In genomic region chr1:159660620-159661501, GRCm38 (mm10) we compare ENCODE assay signal across 13 mouse cellular contexts.
DNase-seq lines count a peak whose midpoint lies in the region; ATAC-seq lines count a peak whose summit lies in the region.
"Had no signal": no experiment of that assay in that cellular context is flagged by ENCODE, and none has a peak within 500 bp of the region (broad histone marks: within the 10 kb centered on the region; RNA-seq: fewer than 3 reads in every experiment).

No protein-coding gene starts in this region.

- H3K4me2 ChIP-seq in hindbrain, embryonic 15.5 days = no peak overlapping the region
- no peak overlapping the region for H3K4me2 ChIP-seq in midbrain, embryonic 11.5 days
- H3K4me2 ChIP-seq in heart, embryonic 11.5 days = no peak overlapping the region
- H3K4me2 ChIP-seq: liver, embryonic 13.5 days had no signal

- H3K9ac ChIP-seq in hindbrain, embryonic 15.5 days = no peak overlapping the region
- H3K9ac ChIP-seq in midbrain, embryonic 11.5 days (ENCODE audit: low read length) = no peak overlapping the region
- H3K9ac ChIP-seq in heart, embryonic 11.5 days (ENCODE audit: low read depth, low read length) = no peak overlapping the region
- H3K9ac ChIP-seq: liver, embryonic 13.5 days had no signal

- H3K27me3 ChIP-seq in hindbrain, embryonic 15.5 days = no peaks in the 10 kb centered on the region
- no peaks in the 10 kb centered on the region for H3K27me3 ChIP-seq in midbrain, embryonic 11.5 days (ENCODE audit: control insufficient read depth, insufficient read depth, low read length)
- no peaks in the 10 kb centered on the region for H3K27me3 ChIP-seq in heart, embryonic 11.5 days (ENCODE audit: control insufficient read depth, insufficient read depth, low read length)
- H3K27me3 ChIP-seq: liver, embryonic 13.5 days had no signal

- peaks cover 24% of the 10 kb centered on the region for H3K4me1 ChIP-seq in hindbrain, embryonic 15.5 days (replicated peaks)
- peaks cover 6% of the 10 kb centered on the region for H3K4me1 ChIP-seq in midbrain, embryonic 11.5 days (ENCODE audit: control insufficient read depth, insufficient read depth, low read length)
- H3K4me1 ChIP-seq in heart, embryonic 11.5 days (ENCODE audit: control insufficient read depth, insufficient read depth, low read length) = 0 out of 2 replicates have a peak, but pooled peaks cover 6% of the 10 kb centered on the region
- H3K4me1 ChIP-seq: liver, embryonic 13.5 days had no signal

- WGBS in hindbrain, embryonic 15.5 days = 39% methylated on average over 6 of the region's 6 CpGs
- WGBS in midbrain, embryonic 11.5 days = 46% methylated on average over 6 of the region's 6 CpGs
- WGBS in heart, embryonic 11.5 days (ENCODE audit: insufficient replicate concordance) = 58% methylated on average over 6 of the region's 6 CpGs

- no peaks in the 10 kb centered on the region for H3K9me3 ChIP-seq in hindbrain, embryonic 15.5 days
- H3K9me3 ChIP-seq in midbrain, embryonic 11.5 days (ENCODE audit: control insufficient read depth, low read length) = no peaks in the 10 kb centered on the region
- H3K9me3 ChIP-seq in heart, embryonic 11.5 days (replicated peaks; ENCODE audit: control insufficient read depth, low read length) = no peaks in the 10 kb centered on the region
- H3K9me3 ChIP-seq: liver, embryonic 13.5 days had no signal

- no peak for ATAC-seq in cerebellum, adult (ENCODE audit: insufficient number of reproducible peaks, low FRiP score, low TSS enrichment)
- peak; percentile 83 for ATAC-seq in hindbrain, embryonic 15.5 days (ENCODE audit: low FRiP score, low read depth)
- peak; percentile 43 for ATAC-seq in midbrain, embryonic 11.5 days (ENCODE audit: low FRiP score)
- ATAC-seq in monocyte, adult 5-6 weeks (replicated peaks; ENCODE audit: insufficient number of reproducible peaks, low FRiP score, low TSS enrichment, poor library complexity, severe bottlenecking) = no peak
- no peak for ATAC-seq in heart, embryonic 11.5 days (replicated peaks; ENCODE audit: insufficient number of reproducible peaks, low FRiP score, low TSS enrichment)
- ATAC-seq: Patski had no signal

- no peak overlapping the region for H3K27ac ChIP-seq in hindbrain, embryonic 15.5 days (replicated peaks)
- no peak overlapping the region for H3K27ac ChIP-seq in midbrain, embryonic 11.5 days (ENCODE audit: low read depth, low read length)
- no peak overlapping the region for H3K27ac ChIP-seq in heart, embryonic 11.5 days (ENCODE audit: low read depth, low read length)
- H3K27ac ChIP-seq: liver, embryonic 13.5 days had no signal

- no peak overlapping the region for H3K4me3 ChIP-seq in hindbrain, embryonic 15.5 days
- H3K4me3 ChIP-seq in midbrain, embryonic 11.5 days (ENCODE audit: low read depth, low read length) = no peak overlapping the region
- H3K4me3 ChIP-seq in heart, embryonic 11.5 days (ENCODE audit: low read depth, low read length) = no peak overlapping the region
- H3K4me3 ChIP-seq: liver, embryonic 13.5 days had no signal

- no peaks in the 10 kb centered on the region for H3K36me3 ChIP-seq in hindbrain, embryonic 15.5 days
- no peaks in the 10 kb centered on the region for H3K36me3 ChIP-seq in midbrain, embryonic 11.5 days (ENCODE audit: control insufficient read depth, insufficient read depth, low read length)
- H3K36me3 ChIP-seq in heart, embryonic 11.5 days (ENCODE audit: control insufficient read depth, insufficient read depth, low read length) = no peaks in the 10 kb centered on the region
- H3K36me3 ChIP-seq: liver, embryonic 13.5 days had no signal

- peak; percentile 30 for DNase-seq in cerebellum, adult 11-12 months
- DNase-seq in 3T3-L1 (ENCODE audit: low read depth, low spot score) = peak; percentile 66
- no peak for DNase-seq in midbrain, embryonic 11.5 days (ENCODE audit: low spot score, missing footprints)
- no peak for DNase-seq in spleen, postnatal 4 days (ENCODE audit: low spot score in 2 of 2)
- DNase-seq: embryo, embryonic 11 days; heart, postnatal 14 days; kidney, postnatal 25 days; liver, embryonic 13.5 days had no signal

Comparison
In these comparisons a context has a peak if more than half of its experiments do, and no peak if none do; other contexts are left out.
1. DNase-seq: peak in cerebellum, adult 11-12 months (single experiment) and 3T3-L1 (single experiment); none in midbrain, embryonic 11.5 days (single experiment) and spleen, postnatal 4 days (0 of 2).
2. ATAC-seq: peak in hindbrain, embryonic 15.5 days (single experiment) and midbrain, embryonic 11.5 days (single experiment); none in cerebellum, adult (single experiment), monocyte, adult 5-6 weeks (single experiment) and heart, embryonic 11.5 days (single experiment).